Mouse (Mus musculus): ENCODE results near the gene Cluap1. TPM values are rescaled to one million over a fixed set of nuclear protein-coding genes. Genes with fewer than 3 reads are reported as not detected.
A peak's percentile ranks its signal among the peaks of the same experiment; 100 is the strongest.
"Not testable (repeated sequence)": the region's sequence is repeated elsewhere in the genome, so short reads cannot be mapped to it uniquely, and the experiment has no call there.

Gene Cluap1
- total RNA-seq, 1 experiment from 2014 or later = 51.3 TPM

DNA sequence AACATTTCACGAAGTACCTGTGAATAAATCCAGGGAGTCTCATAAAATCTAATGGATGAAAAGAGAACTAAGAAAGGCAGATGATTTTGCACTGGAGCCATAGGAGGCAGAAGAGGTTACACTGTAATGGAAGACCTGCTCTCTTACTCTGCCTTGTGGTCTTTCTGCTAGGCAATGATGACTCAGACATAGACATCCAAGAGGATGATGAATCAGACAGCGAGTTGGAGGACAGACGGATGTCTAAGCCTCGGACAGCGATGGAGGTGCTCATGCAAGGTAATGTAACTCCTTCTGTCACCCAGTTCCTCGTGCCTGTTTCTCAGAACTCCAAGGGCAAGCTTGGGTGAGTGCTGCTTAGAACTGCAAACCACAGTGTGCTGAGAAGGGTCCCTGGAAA, 24.9 kb downstream of the Cluap1 start:
- ATAC-seq (replicated peaks; ENCODE audit: low read depth, poor library complexity, severe bottlenecking) = no peak

DNA sequence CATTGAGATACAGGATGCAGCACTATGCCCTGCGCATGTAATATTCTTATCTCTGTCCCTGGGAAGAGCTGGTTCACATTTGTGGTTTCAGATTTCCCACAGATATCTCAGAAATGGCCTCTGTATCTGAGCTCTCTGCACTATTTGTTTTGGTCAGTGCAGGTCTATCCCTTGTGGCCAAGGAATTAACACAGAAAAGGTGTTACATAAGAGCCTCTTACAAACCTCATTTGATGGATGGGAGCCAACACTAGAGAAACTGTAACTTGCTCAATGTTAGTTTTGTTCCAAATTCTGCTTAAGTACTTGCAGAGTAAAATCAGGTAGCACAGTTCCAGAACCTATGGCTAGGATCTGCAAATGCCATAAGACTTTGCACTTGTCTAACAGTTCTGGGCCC, 25.5 kb downstream of the Cluap1 start:
- ATAC-seq (replicated peaks; ENCODE audit: low read depth, poor library complexity, severe bottlenecking) = no peak

DNA sequence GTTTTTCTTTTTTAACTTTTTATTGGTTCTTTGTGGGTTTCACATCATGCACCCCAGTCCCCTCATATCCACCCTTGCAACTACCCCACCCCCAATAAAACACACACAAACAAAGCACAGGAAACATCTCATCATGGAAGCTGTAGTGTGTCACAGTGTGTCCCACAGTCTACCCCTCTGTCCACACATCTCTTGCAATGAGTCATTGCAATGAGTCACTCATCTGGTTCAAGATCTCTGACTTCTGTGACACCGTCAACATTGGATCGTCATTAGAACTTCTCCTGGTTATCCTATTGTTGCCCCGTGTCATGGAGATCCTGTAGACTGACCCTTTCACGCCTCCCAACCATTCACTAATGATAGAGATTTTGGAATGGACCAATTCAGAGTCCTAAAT, 26.1 kb downstream of the Cluap1 start:
- ATAC-seq (replicated peaks; ENCODE audit: low read depth, poor library complexity, severe bottlenecking) = no peak

DNA sequence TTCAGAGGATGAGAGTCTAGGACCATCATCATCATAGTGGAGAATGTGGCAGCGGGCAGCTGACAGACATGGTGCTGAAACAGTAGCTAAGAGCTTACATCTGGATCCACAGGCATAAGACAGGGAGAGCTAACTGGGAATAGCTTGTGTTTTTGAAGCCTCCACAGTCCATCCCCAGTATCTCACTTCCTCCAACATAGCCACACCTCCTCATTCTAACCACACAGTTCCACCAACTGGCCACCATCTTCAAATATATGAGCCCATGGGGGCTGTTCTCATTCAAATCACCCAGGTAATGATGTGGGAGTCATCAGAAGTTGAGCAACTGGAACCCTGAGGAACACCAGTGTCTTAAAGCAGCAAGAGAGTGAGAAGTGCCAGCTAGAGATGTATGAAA, 42.5 kb downstream of the Cluap1 start:
- peak; percentile 54 for ATAC-seq (replicated peaks; ENCODE audit: low read depth, poor library complexity, severe bottlenecking)

DNA sequence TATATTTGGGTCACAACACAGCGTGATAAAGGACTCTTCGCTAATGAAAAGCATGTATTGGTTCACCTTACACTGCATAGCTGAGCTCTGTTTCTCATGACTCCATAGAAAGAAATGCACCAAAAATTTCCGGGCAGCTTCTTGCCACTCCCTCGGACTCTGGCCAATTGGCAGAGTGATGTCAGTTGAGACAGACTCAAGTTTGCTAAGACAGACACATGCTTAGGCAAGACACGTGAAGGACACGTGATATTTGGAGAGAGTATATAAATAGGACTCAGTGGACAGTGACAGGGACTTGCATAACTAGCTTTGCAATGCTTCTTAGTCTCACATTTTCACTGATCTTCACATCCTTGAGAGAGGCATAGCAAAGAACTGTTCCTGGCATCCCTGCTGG, 47.8 kb downstream of the Cluap1 start:
- ATAC-seq (replicated peaks; ENCODE audit: low read depth, poor library complexity, severe bottlenecking) = no peak

DNA sequence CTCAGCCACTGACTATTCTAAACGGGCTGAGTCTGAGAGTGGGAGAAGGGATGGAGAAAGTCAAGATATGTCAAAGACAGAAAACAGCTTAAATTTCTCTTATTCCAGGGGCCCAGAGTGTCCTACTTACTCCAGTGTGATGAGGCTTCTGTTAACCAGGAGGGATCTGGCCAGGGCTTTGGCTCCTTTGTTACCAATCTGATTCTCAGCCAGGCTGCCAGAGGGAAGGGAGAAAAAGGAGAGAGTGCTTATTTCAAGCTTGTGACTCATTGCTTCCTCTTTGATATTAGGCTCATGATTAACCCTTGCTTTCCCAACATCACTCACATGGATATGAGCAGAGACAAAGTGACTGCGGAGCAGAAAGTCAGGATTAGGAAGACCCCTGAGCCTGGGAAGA, 50.7 kb downstream of the Cluap1 start:
- ATAC-seq (replicated peaks; ENCODE audit: low read depth, poor library complexity, severe bottlenecking) = no peak

DNA sequence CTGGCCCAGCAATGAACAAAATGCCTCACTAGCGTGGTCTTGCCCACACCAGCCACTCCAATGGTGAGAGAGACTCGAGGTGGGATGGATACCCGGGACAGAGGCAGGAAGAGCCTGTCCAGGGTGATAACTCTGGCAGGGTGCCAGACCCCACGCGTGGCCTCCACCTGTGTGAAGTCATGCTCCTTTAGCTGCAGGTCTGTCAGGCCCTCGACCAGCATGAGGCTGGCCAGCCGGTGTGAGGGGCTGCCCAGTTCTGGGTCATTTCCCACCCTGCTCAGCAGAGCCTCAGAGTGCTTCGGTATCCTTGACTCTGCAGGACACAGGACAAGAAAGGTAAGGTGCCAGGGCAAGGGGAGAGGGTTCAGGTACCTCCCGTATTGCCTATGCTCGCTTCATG, 56.4 kb downstream of the Cluap1 start:
- ATAC-seq (replicated peaks; ENCODE audit: low read depth, poor library complexity, severe bottlenecking) = no peak

DNA sequence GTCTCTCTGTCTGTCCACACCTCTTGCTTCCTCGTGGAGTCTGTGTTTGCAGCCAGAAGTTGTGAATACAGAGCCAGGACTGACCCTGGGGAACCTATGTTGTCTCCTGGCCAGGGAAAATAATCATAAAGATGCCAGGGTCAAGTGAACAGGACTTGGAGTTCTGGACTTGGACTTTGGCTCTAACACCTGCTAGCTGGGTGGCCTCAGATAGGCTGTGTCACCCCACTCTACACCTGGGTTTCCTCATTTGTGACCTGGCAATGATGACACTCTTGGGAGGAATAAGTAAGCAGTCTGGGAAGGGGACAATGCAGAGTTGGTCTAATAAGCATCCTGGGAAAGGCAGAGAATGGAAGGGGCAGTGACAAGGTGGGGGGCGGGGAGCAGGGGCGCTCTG, 56.9 kb downstream of the Cluap1 start:
- no peak for ATAC-seq (replicated peaks; ENCODE audit: low read depth, poor library complexity, severe bottlenecking)

DNA sequence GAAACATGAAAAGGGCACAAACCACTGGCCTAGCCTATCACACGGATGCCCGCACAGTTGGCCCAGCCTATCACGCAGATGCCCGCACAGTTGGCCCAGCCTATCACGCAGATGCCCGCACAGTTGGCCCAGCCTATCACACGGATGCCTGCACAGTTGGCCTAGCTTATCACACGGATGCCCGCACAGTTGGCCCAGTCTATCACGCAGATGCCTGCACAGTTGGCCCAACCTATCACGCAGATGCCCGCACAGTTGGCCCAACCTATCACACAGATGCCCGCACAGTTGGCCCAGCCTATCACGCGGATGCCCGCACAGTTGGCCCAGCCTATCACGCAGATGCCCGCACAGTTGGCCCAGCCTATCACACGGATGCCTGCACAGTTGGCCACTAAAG, 65.9 kb downstream of the Cluap1 start:
- ATAC-seq (replicated peaks; ENCODE audit: low read depth, poor library complexity, severe bottlenecking) = not testable (repeated sequence)

DNA sequence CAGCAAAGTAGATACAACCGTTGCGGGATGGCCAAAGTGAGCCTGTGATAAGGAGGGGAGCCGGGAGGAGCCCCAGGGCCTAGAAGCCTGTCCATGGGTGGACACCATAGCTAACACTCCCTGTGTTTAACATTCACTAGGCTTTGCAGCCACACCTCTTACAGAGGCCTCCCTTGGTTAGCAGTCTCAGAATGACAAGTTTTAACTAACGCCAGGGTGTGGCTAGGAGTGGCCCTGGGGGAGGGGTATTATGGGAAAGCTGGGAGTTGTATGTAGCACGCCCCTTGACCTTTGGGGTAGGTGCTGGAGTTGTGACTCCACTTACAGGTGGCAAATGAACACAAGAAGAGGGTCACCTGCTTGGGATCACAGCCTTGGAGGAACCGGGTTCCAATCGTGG, 67.1 kb downstream of the Cluap1 start:
- ATAC-seq (replicated peaks; ENCODE audit: low read depth, poor library complexity, severe bottlenecking) = no peak

DNA sequence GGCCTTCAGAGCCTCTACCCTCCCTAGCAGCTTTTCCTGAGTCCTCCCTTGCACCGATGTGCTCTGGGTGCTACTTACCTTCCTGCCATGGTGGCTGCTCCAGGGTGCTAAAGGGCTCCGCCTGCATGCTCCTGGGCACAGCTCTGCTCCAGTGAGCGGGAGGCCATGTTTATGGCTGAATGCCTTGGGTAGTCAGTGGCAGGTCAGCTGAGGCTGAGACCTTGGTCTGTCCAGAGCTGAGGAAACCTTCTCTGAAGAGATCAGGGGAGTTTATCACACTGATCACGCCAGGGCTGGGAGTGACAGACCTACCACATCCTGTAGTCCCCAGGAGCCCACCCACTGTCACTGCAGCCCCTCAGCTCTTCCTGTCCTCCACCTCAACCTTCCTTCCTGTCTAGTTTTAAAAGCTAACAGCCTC, 67.7 kb downstream of the Cluap1 start, which contains the start of gene Nlrc3:
Nlrc3 (minus strand) TSS at position 382 of the 421 bp plus-strand sequence.
- peak; percentile 87 for ATAC-seq (replicated peaks; ENCODE audit: low read depth, poor library complexity, severe bottlenecking)

DNA sequence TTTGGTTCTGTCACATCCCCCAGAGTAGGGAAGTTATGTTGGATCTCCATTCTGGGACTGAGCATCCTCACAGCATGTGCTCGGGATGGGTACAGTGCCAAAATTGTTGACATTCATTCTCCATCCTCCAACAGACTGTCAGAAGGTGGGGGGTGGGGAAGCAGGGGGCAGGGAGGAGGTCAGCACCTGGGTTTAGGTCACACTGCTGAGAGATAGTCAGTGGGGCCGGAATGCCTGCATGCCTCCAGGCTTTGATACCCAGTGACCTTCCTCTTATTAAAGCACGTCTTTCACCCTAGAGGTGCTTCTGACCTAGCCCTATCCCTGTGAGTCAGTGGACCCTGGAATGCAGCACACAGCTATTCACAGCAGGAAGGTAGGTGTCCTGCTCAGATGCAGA, 68.1 kb downstream of the Cluap1 start:
- no peak for ATAC-seq (replicated peaks; ENCODE audit: low read depth, poor library complexity, severe bottlenecking)

DNA sequence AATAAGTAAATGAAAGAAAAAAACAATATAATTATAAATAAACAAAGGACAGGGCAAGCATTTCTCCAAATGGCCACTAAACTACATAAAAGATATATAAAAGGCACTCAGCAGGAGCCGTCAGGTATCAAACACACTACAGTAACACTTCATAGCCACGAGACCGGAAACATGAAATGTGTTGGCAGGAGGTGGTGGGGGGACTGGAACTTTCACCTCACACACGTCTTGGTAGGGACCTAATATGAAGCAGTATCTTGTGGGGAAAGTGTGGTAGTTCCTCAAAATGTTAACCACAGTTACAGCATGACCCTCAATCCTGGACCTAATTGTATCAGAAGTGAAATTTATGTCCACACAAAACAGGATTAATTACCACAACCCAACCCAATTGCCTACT, 73.6 kb downstream of the Cluap1 start:
- peak; percentile 82 for ATAC-seq (replicated peaks; ENCODE audit: low read depth, poor library complexity, severe bottlenecking)

DNA sequence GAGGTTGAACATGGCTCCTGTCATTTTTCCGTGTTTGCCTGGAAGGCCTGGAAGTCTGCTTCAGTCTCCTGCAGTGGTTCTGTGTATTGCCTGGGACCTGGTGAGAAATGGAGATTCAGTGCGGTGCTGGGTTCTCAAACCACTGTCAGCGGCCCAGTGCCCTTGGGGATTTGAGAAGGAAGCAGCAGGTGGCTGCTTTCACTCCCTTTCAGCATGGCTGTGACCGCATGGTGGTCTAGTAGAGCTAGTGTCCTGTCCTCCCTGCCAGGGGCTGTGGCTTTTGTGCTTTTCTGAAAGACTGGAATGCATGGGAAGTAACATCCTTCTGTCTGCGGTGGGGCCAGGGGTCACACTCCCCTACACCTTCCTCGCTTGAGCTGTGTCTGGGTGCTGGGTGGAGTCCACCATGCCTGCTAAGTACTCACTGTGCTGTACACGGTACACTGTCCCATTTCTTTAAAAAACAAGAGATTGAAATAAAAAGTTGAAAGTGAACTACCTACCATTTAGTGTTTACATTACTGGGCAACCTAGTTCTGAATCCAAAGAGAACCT, 74.6 kb downstream of the Cluap1 start:
- no peak for ATAC-seq (replicated peaks; ENCODE audit: low read depth, poor library complexity, severe bottlenecking)

DNA sequence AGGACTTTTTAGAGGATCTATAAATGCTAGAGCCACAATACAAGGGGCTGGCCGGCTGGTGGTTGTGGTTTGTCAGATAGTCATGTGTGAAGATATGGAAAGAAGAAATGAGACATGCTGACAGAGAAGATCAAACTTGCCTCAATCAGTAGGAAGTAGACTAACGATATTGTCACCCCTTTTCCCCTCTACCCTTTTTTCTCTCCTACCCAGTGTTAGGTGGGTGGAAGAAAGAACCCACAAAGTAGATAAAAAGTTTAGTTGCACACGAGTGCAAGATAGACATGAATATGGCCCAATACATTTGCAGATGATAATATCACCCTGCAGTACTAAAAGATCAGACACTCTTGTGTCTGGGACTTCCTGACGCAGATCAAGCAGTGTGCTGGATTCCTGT, 79.8 kb downstream of the Cluap1 start:
- ATAC-seq (replicated peaks; ENCODE audit: low read depth, poor library complexity, severe bottlenecking) = no peak

Other genes starting within 250 kb of the Cluap1 start
- 3.9 and 7.0 TPM in 2 replicates for gene Mefv, start 190.7 kb upstream of the Cluap1 start, total RNA-seq (2017)
- 45.4 and 46.5 TPM in 2 replicates for gene Zfp263, start 164.7 kb upstream of the Cluap1 start, total RNA-seq (2017)
- not detected in 2 replicates for gene Olfr15, start 77.9 kb upstream of the Cluap1 start, total RNA-seq (2017)
- gene Zfp174, start 61.5 kb upstream of the Cluap1 start, total RNA-seq (2017) = 0.73 and 0.87 TPM in 2 replicates
- gene Naa60, start 36.4 kb upstream of the Cluap1 start, total RNA-seq (2017) = 30.0 and 39.6 TPM in 2 replicates
- gene Zfp597, start 24.2 kb upstream of the Cluap1 start, total RNA-seq (2017) = 9.1 and 10.3 TPM in 2 replicates
- gene Gm20695, start 24.2 kb upstream of the Cluap1 start, total RNA-seq (2017) = 0.41 TPM in 1 of 2 replicates, not detected in the other
- 2.3 TPM in 1 of 2 replicates, not detected in the other for gene 1700037C18Rik, start 112 bp upstream of the Cluap1 start, total RNA-seq (2017)
- gene Nlrc3, start 67.8 kb downstream of the Cluap1 start, total RNA-seq (2017) = 4.5 and 5.7 TPM in 2 replicates
- 23.5 and 33.1 TPM in 2 replicates for gene Slx4, start 95.0 kb downstream of the Cluap1 start, total RNA-seq (2017)
- 0.32 TPM in 1 of 2 replicates, not detected in the other for gene Dnase1, start 128.1 kb downstream of the Cluap1 start, total RNA-seq (2017)
- gene Trap1, start 169.0 kb downstream of the Cluap1 start, total RNA-seq (2017) = 154 and 169 TPM in 2 replicates